Mouse (Mus musculus): Measurements from ENCODE around the gene Snap25. TPM values are rescaled to one million over a fixed set of nuclear protein-coding genes. Genes with fewer than 3 reads are reported as not detected.

Gene Snap25
- polyA plus RNA-seq, 1 experiment from 2014 or later = 0.39 TPM

- 88% methylated on average over 2 of the region's 2 CpGs for WGBS
Observed at GRCm38 (mm10) chr2:136738260-136738659, 25.0 kb downstream of the Snap25 start.

GRCm38 (mm10) chr2:136742230-136742629 lies 29.0 kb downstream of the Snap25 start:
- Histone ChIP-seq H3K27me3 (ENCODE audit: low read depth, poor library complexity, severe bottlenecking) (no peaks in the 10 kb centered on the region), H3K9me3 (replicated peaks) (no peaks in the 10 kb centered on the region), H3K36me3 (no peaks in the 10 kb centered on the region), H3K4me3 (no peak overlapping the region), H3K4me1 (peaks cover 5% of the 10 kb centered on the region; the same call in 1 of the 2 replicates), H3K27ac (no peak overlapping the region)
- 93% methylated on average over 2 of the region's 2 CpGs for WGBS
- DNase-seq (ENCODE audit: low spot score) = no peak

More at GRCm38 (mm10) chr2:136738260-136738659, 25.0 kb downstream of the Snap25 start:
- no peaks in the 10 kb centered on the region for H3K4me1 ChIP-seq
- no peak for DNase-seq (ENCODE audit: low spot score)
- H3K4me3 ChIP-seq = no peak overlapping the region
- H3K9me3 ChIP-seq (replicated peaks) = no peaks in the 10 kb centered on the region
- H3K36me3 ChIP-seq = no peaks in the 10 kb centered on the region
- H3K27ac ChIP-seq = no peak overlapping the region
- no peaks in the 10 kb centered on the region for H3K27me3 ChIP-seq (ENCODE audit: low read depth, poor library complexity, severe bottlenecking)

GRCm38 (mm10) chr2:136744683-136745326 lies 31.6 kb downstream of the Snap25 start:
- DNase-seq (ENCODE audit: low spot score) = no peak
- H3K27ac ChIP-seq = no peak overlapping the region
- H3K4me3 ChIP-seq = no peak overlapping the region
- no peaks in the 10 kb centered on the region for H3K9me3 ChIP-seq (replicated peaks)
- H3K36me3 ChIP-seq = no peaks in the 10 kb centered on the region
- peaks cover 5% of the 10 kb centered on the region; the same call in 1 of the 2 replicates for H3K4me1 ChIP-seq
- 78% methylated on average over 2 of the region's 2 CpGs for WGBS
- H3K27me3 ChIP-seq (ENCODE audit: low read depth, poor library complexity, severe bottlenecking) = no peaks in the 10 kb centered on the region

GRCm38 (mm10) chr2:136745327-136745994 lies 32.2 kb downstream of the Snap25 start:
- no peaks in the 10 kb centered on the region for H3K36me3 ChIP-seq
- H3K4me1 ChIP-seq = peaks cover 5% of the 10 kb centered on the region; the same call in 1 of the 2 replicates
- WGBS = 47% methylated on average over 7 of the region's 7 CpGs
- H3K9me3 ChIP-seq (replicated peaks) = no peaks in the 10 kb centered on the region
- no peak overlapping the region for H3K4me3 ChIP-seq
- H3K27ac ChIP-seq = no peak overlapping the region
- no peak for DNase-seq (ENCODE audit: low spot score)
- no peaks in the 10 kb centered on the region for H3K27me3 ChIP-seq (ENCODE audit: low read depth, poor library complexity, severe bottlenecking)

DNA sequence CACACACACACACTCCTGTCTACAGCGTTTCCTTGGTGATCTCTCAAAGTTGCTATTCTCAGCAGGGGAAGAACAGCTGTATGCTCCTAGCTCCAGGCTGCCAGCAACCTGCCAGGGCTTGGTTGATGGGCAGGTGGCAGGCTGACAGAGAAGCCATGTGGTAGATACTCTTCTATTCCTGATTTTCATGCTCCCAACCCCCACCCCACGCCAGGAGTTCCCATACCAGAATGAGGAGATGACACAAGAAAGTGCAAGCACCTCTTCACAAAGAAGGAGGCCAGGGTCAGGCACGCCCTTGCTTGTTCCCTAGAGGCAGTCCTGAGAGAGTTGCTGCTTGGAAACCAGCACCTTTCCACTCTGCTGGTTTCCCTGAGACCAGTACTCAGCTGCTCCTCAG lies 40.4 kb downstream of the Snap25 start:
- Histone ChIP-seq H3K27me3 (ENCODE audit: low read depth, poor library complexity, severe bottlenecking) (no peaks in the 10 kb centered on the region), H3K4me3 (no peak overlapping the region), H3K27ac (no peak overlapping the region), H3K9me3 (replicated peaks) (no peaks in the 10 kb centered on the region), H3K36me3 (no peaks in the 10 kb centered on the region), H3K4me1 (no peaks in the 10 kb centered on the region)
- 48% methylated on average over 3 of the region's 3 CpGs for WGBS
- DNase-seq (ENCODE audit: low spot score) = no peak

GRCm38 (mm10) chr2:136758809-136759551 lies 45.7 kb downstream of the Snap25 start:
- H3K27me3 ChIP-seq (ENCODE audit: low read depth, poor library complexity, severe bottlenecking) = no peaks in the 10 kb centered on the region
- H3K4me3 ChIP-seq = no peak overlapping the region
- DNase-seq (ENCODE audit: low spot score) = no peak
- H3K4me1 ChIP-seq = no peaks in the 10 kb centered on the region
- H3K36me3 ChIP-seq = no peaks in the 10 kb centered on the region
- WGBS = 88% methylated on average over 5 of the region's 5 CpGs
- no peaks in the 10 kb centered on the region for H3K9me3 ChIP-seq (replicated peaks)
- no peak overlapping the region for H3K27ac ChIP-seq

DNA sequence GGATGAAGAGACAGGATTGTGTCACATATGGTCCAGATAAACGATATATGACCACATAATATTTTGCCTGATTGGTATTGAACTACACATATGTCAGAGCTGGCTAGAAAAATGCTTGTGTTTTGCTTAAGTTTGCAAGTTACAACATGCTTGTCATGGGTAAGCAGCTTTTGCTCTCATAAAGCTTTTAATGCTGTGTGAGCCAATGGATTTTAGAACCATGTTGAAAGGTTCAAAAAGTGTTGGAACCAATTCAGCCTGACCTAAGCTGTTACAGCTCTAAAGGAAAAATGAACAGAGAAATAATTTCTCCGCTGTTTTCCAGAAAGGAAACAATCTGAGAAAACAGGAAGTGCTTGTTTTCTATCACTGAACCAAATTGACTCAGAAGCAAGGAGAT lies 64.9 kb downstream of the Snap25 start:
- H3K9me3 ChIP-seq (replicated peaks) = no peaks in the 10 kb centered on the region
- no peak overlapping the region for H3K4me3 ChIP-seq
- DNase-seq (ENCODE audit: low spot score) = no peak
- no peaks in the 10 kb centered on the region for H3K27me3 ChIP-seq (ENCODE audit: low read depth, poor library complexity, severe bottlenecking)
- no peaks in the 10 kb centered on the region for H3K36me3 ChIP-seq
- no peak overlapping the region for H3K27ac ChIP-seq
- H3K4me1 ChIP-seq = no peaks in the 10 kb centered on the region
- WGBS = 88% methylated on average over 2 of the region's 2 CpGs

- WGBS = 91% methylated on average over 3 of the region's 3 CpGs
- no peak for DNase-seq (ENCODE audit: low spot score)
- no peak overlapping the region for H3K4me3 ChIP-seq
Observed at GRCm38 (mm10) chr2:136778674-136779073, 65.4 kb downstream of the Snap25 start.

GRCm38 (mm10) chr2:136780268-136780667 lies 67.0 kb downstream of the Snap25 start:
- no peaks in the 10 kb centered on the region for H3K36me3 ChIP-seq
- no peak overlapping the region for H3K4me3 ChIP-seq
- H3K4me1 ChIP-seq = no peaks in the 10 kb centered on the region
- DNase-seq (ENCODE audit: low spot score) = no peak
- H3K27me3 ChIP-seq (ENCODE audit: low read depth, poor library complexity, severe bottlenecking) = no peaks in the 10 kb centered on the region
- H3K27ac ChIP-seq = no peak overlapping the region
- no peaks in the 10 kb centered on the region for H3K9me3 ChIP-seq (replicated peaks)

More at GRCm38 (mm10) chr2:136778674-136779073, 65.4 kb downstream of the Snap25 start:
- no peaks in the 10 kb centered on the region for H3K9me3 ChIP-seq (replicated peaks)
- no peaks in the 10 kb centered on the region for H3K36me3 ChIP-seq
- H3K27me3 ChIP-seq (ENCODE audit: low read depth, poor library complexity, severe bottlenecking) = no peaks in the 10 kb centered on the region
- no peaks in the 10 kb centered on the region for H3K4me1 ChIP-seq
- H3K27ac ChIP-seq = no peak overlapping the region

GRCm38 (mm10) chr2:136784310-136784709 lies 71.1 kb downstream of the Snap25 start:
- no peaks in the 10 kb centered on the region for H3K27me3 ChIP-seq (ENCODE audit: low read depth, poor library complexity, severe bottlenecking)
- no peak overlapping the region for H3K4me3 ChIP-seq
- DNase-seq (ENCODE audit: low spot score) = no peak
- no peak overlapping the region for H3K27ac ChIP-seq
- no peaks in the 10 kb centered on the region for H3K4me1 ChIP-seq
- no peaks in the 10 kb centered on the region for H3K9me3 ChIP-seq (replicated peaks)
- no peaks in the 10 kb centered on the region for H3K36me3 ChIP-seq
- 91% methylated on average over 4 of the region's 4 CpGs for WGBS

GRCm38 (mm10) chr2:136788379-136788778 lies 75.1 kb downstream of the Snap25 start:
- no peaks in the 10 kb centered on the region for H3K27me3 ChIP-seq (ENCODE audit: low read depth, poor library complexity, severe bottlenecking)

DNA sequence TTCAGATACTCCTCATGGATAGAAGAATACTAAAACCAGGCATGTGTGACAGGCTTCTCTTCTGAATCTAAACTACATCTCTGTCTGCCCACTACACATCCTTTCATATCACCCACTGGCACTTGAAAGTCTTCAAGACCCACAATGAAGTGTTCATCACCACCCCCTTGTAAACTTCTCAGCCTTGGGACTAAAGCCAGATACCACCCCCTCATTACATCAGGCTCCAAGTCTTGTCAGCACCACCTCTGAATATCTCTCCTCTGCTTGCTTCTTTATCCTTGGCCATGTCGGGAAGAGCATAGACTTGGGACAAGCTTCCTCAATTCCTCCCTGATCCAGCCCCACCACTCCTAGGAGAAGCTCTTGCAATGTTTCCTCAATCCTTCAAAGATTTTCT lies 83.3 kb downstream of the Snap25 start:
- Histone ChIP-seq H3K27me3 (ENCODE audit: low read depth, poor library complexity, severe bottlenecking) (no peaks in the 10 kb centered on the region), H3K27ac (no peak overlapping the region), H3K9me3 (replicated peaks) (no peaks in the 10 kb centered on the region), H3K36me3 (no peaks in the 10 kb centered on the region), H3K4me1 (no peaks in the 10 kb centered on the region), H3K4me3 (no peak overlapping the region)
- WGBS = 83% methylated on average over 1 of the region's 1 CpGs
- DNase-seq (ENCODE audit: low spot score) = no peak

More at GRCm38 (mm10) chr2:136788379-136788778, 75.1 kb downstream of the Snap25 start:
- no peaks in the 10 kb centered on the region for H3K4me1 ChIP-seq
- H3K27ac ChIP-seq = no peak overlapping the region
- H3K9me3 ChIP-seq (replicated peaks) = no peaks in the 10 kb centered on the region
- H3K4me3 ChIP-seq = no peak overlapping the region
- H3K36me3 ChIP-seq = no peaks in the 10 kb centered on the region
- WGBS = 75% methylated on average over 4 of the region's 4 CpGs
- no peak for DNase-seq (ENCODE audit: low spot score)

- WGBS = 74% methylated on average over 2 of the region's 2 CpGs
- no peak overlapping the region for H3K4me3 ChIP-seq
- DNase-seq (ENCODE audit: low spot score) = no peak
- no peaks in the 10 kb centered on the region for H3K27me3 ChIP-seq (ENCODE audit: low read depth, poor library complexity, severe bottlenecking)
- no peaks in the 10 kb centered on the region for H3K9me3 ChIP-seq (replicated peaks)
- H3K27ac ChIP-seq = no peak overlapping the region
- no peaks in the 10 kb centered on the region for H3K4me1 ChIP-seq
- no peaks in the 10 kb centered on the region for H3K36me3 ChIP-seq
Observed at GRCm38 (mm10) chr2:136798887-136799430, 85.7 kb downstream of the Snap25 start.
